Comparison of ENCODE assay signal across 26 mouse cellular contexts in genomic region chr6:90777302-90777701, GRCm38 (mm10).
DNase-seq lines count a peak whose midpoint lies in the region; ATAC-seq lines count a peak whose summit lies in the region.
"Had no signal": no experiment of that assay in that cellular context is flagged by ENCODE, and none has a peak within 500 bp of the region (broad histone marks: within the 10 kb centered on the region; RNA-seq: fewer than 3 reads in every experiment).

No protein-coding gene starts in this region.

- no peaks in the 10 kb centered on the region for H3K27me3 ChIP-seq in heart, embryonic 13.5 days (replicated peaks)
- no peaks in the 10 kb centered on the region for H3K27me3 ChIP-seq in heart, embryonic 10.5 days (ENCODE audit: insufficient read depth, poor library complexity, severe bottlenecking)
- no peaks in the 10 kb centered on the region for H3K27me3 ChIP-seq in heart, embryonic 16.5 days (ENCODE audit: control insufficient read depth, insufficient read depth, low read length)
- H3K27me3 ChIP-seq: embryonic facial prominence, embryonic 13.5 days; forebrain, embryonic 13.5 days; hindbrain, embryonic 12.5 days; hindbrain, embryonic 15.5 days had no signal

- H3K4me1 ChIP-seq in heart, embryonic 13.5 days = peaks cover 58% of the 10 kb centered on the region
- peaks cover 37% of the 10 kb centered on the region for H3K4me1 ChIP-seq in heart, embryonic 10.5 days
- H3K4me1 ChIP-seq in heart, embryonic 16.5 days (ENCODE audit: control insufficient read depth, insufficient read depth, low read length) = peaks cover 21% of the 10 kb centered on the region

- H3K4me3 ChIP-seq in heart, embryonic 13.5 days = no peak overlapping the region
- no peak overlapping the region for H3K4me3 ChIP-seq in heart, embryonic 10.5 days
- no peak overlapping the region for H3K4me3 ChIP-seq in heart, embryonic 16.5 days (ENCODE audit: low read length)
- H3K4me3 ChIP-seq: embryonic facial prominence, embryonic 10.5 days; embryonic facial prominence, embryonic 13.5 days; erythroblast, embryonic 14.5 days; forebrain, embryonic 10.5 days; forebrain, embryonic 13.5 days; hindbrain, embryonic 12.5 days; hindbrain, embryonic 15.5 days had no signal

- H3K9ac ChIP-seq in heart, embryonic 13.5 days = no peak overlapping the region
- no peak overlapping the region for H3K9ac ChIP-seq in heart, embryonic 16.5 days (ENCODE audit: low read length)
- H3K9ac ChIP-seq: embryonic facial prominence, embryonic 13.5 days; forebrain, embryonic 13.5 days; hindbrain, embryonic 12.5 days; hindbrain, embryonic 15.5 days had no signal

- no peak for ATAC-seq in heart, embryonic 13.5 days (ENCODE audit: extremely low read depth, insufficient number of reproducible peaks, low FRiP score, low TSS enrichment)
- no peak for ATAC-seq in heart, embryonic 16.5 days (replicated peaks; ENCODE audit: extremely low read depth, insufficient read depth, low FRiP score)
- ATAC-seq: forebrain, embryonic 13.5 days; forebrain, embryonic 16.5 days; intestine, postnatal 0 days had no signal

- intact Hi-C loops in left cerebral cortex, postnatal 10 days (cut with DNase I) = no loop called here

- no peaks in the 10 kb centered on the region for H3K36me3 ChIP-seq in heart, embryonic 13.5 days
- H3K36me3 ChIP-seq in heart, embryonic 10.5 days = no peaks in the 10 kb centered on the region
- H3K36me3 ChIP-seq in heart, embryonic 16.5 days (ENCODE audit: control insufficient read depth, insufficient read depth) = no peaks in the 10 kb centered on the region
- H3K36me3 ChIP-seq: embryonic facial prominence, embryonic 13.5 days; hindbrain, embryonic 12.5 days; hindbrain, embryonic 15.5 days had no signal

- H3K27ac ChIP-seq in heart, embryonic 13.5 days (replicated peaks) = peak overlapping the region; percentile 46
- no peak overlapping the region for H3K27ac ChIP-seq in heart, embryonic 10.5 days
- peak overlapping the region; percentile 40; the same call in 1 of the 2 replicates for H3K27ac ChIP-seq in heart, embryonic 16.5 days (ENCODE audit: low read length)
- H3K27ac ChIP-seq: embryonic facial prominence, embryonic 10.5 days; embryonic facial prominence, embryonic 13.5 days; forebrain, embryonic 10.5 days; forebrain, embryonic 13.5 days; hindbrain, embryonic 12.5 days; hindbrain, embryonic 15.5 days had no signal

- no peaks in the 10 kb centered on the region for H3K9me3 ChIP-seq in heart, embryonic 13.5 days
- no peaks in the 10 kb centered on the region for H3K9me3 ChIP-seq in heart, embryonic 10.5 days
- no peaks in the 10 kb centered on the region for H3K9me3 ChIP-seq in heart, embryonic 16.5 days (replicated peaks; ENCODE audit: control insufficient read depth, low read length)
- H3K9me3 ChIP-seq: embryonic facial prominence, embryonic 10.5 days; embryonic facial prominence, embryonic 13.5 days; forebrain, embryonic 10.5 days; forebrain, embryonic 13.5 days; hindbrain, embryonic 12.5 days; hindbrain, embryonic 15.5 days had no signal

- H3K4me2 ChIP-seq in heart, embryonic 13.5 days = no peak overlapping the region
- H3K4me2 ChIP-seq in heart, embryonic 16.5 days (ENCODE audit: low read depth, low read length) = no peak overlapping the region
- H3K4me2 ChIP-seq: embryonic facial prominence, embryonic 13.5 days; forebrain, embryonic 13.5 days; hindbrain, embryonic 12.5 days; hindbrain, embryonic 15.5 days had no signal

- WGBS in heart, embryonic 13.5 days = 46% methylated on average over 1 of the region's 1 CpGs
- 79% methylated on average over 1 of the region's 1 CpGs for WGBS in heart, embryonic 10.5 days
- WGBS in heart, embryonic 16.5 days = 48% methylated on average over 1 of the region's 1 CpGs

- no peak for DNase-seq in heart, embryonic 10.5 days (ENCODE audit: low spot score)
- DNase-seq in heart, adult 8-10 months (ENCODE audit: low spot score) = no peak
- DNase-seq in NIH3T3 (ENCODE audit: low read depth) = peak; percentile 76
- no peak for DNase-seq in left cerebral cortex, adult 18-20 months (ENCODE audit: low spot score in 2 of 2)
- DNase-seq in left cerebral cortex, postnatal 10 days (ENCODE audit: extremely low spot score in 1 of 2, low spot score in 2 of 2) = no peak
- DNase-seq: adrenal gland, adult 2 months; adrenal gland, postnatal 14 days; cerebellum, adult 11-12 months; cerebellum, adult 8-10 months; cerebellum, postnatal 10 days; cerebellum, postnatal 36 days; embryo, embryonic 11 days; gastrocnemius, postnatal 36 days; heart, postnatal 10 days; kidney, adult 2 months had no signal
